Mouse (Mus musculus) forebrain, postnatal 0 days (tissue): ENCODE data around the gene Amh. TPM values are rescaled to one million over a fixed set of nuclear protein-coding genes. Genes with fewer than 3 reads are reported as not detected.
A peak's percentile ranks its signal among the peaks of the same experiment; 100 is the strongest.

ENCODE experiments used
- ATAC-seq: fragments of 200-750 bp; cut with Nextera tagmentation; 2 replicates; pipeline ENCODE4 v1.8.0; 2017; ENCODE audit warnings: mild to moderate bottlenecking, moderate library complexity
- DNase-seq: peaks from one replicate; pipeline ENCODE4 v3.0.0-alpha.2; 2015
- H3K27ac ChIP-seq: fragments of 300-500 bp; sonication (generic); 2 replicates; pipeline ENCODE4 v1.5.1; 2014; ENCODE audit warnings: low read depth, mild to moderate bottlenecking, antibody characterized with exemption, low read length, moderate library complexity, mixed read lengths
- H3K27me3 ChIP-seq: fragments of 300-500 bp; sonication (generic); 2 replicates; pipeline ENCODE4 v1.6.1; 2014; ENCODE audit warnings: mild to moderate bottlenecking, low read length, mixed read lengths; ENCODE audit not compliant: insufficient read depth
- H3K36me3 ChIP-seq: fragments of 300-500 bp; sonication (generic); 2 replicates; pipeline ENCODE4 v1.6.1; 2014; ENCODE audit warnings: mild to moderate bottlenecking, moderate library complexity; ENCODE audit not compliant: insufficient read depth
- H3K4me1 ChIP-seq: fragments of 300-500 bp; sonication (generic); 2 replicates; pipeline ENCODE4 v1.6.1; 2014; ENCODE audit warnings: antibody characterized with exemption; ENCODE audit not compliant: insufficient read depth
- H3K4me2 ChIP-seq: fragments of 300-500 bp; sonication (generic); 2 replicates; pipeline ENCODE4 v1.6.1; 2014; ENCODE audit warnings: low read depth, mild to moderate bottlenecking, moderate library complexity
- H3K4me3 ChIP-seq: fragments of 300-500 bp; sonication (generic); 2 replicates; pipeline ENCODE4 v1.5.1; 2014; ENCODE audit warnings: low read depth, low read length, mixed read lengths
- H3K9ac ChIP-seq: fragments of 300-500 bp; sonication (generic); 2 replicates; pipeline ENCODE4 v1.6.1; 2014; ENCODE audit warnings: mild to moderate bottlenecking
- H3K9me3 ChIP-seq: fragments of 300-500 bp; sonication (generic); 2 replicates; pipeline ENCODE4 v1.6.1; 2016; ENCODE audit warnings: low read length
- CTCF ChIP-seq: sonication (generic); IDR thresholded peaks from 2 replicates; pipeline ENCODE4 v1.5.1; 2016; ENCODE audit warnings: antibody characterized with exemption, control low read depth, low read depth
- WGBS: fragments of 180-500 bp; shearing (Covaris S2); extraction: QIAGEN DNeasy Blood & Tissue Kit; methylation state at CpG from one replicate; pipeline ENCODE4 v1.1.7; 2014; 5-methylcytosine and 5-hydroxymethylcytosine counted together
- polyA plus RNA-seq: library from polyadenylated mRNA; unstranded; fragments of >200 nt; fragmentation: Nextera tagmentation; extraction: Ambion mirVana; gene quantifications from 2 replicates; pipeline ENCODE4 v1.2.1, GENCODE M21; 2015
- total RNA-seq: library from RNA; depleted of rRNA; stranded (reverse); fragments of >200 nt; gene quantifications from 2 replicates; pipeline ENCODE4 v1.2.3, GENCODE M21; 2014

The Amh gene
- total and polyA plus RNA-seq, 2 experiments from 2014 or later: 0.62 TPM; not detected in 1

GRCm38 (mm10) chr10:80843931-80844547 is 39.0 kb downstream of the Amh start, which contains the start of gene Lingo3:
Lingo3 (minus strand) TSS chr10:80844039.
- ATAC-seq: peak; percentile 86
- Histone ChIP-seq H3K4me3 (peak within 1 kb of the TSS; percentile 67), H3K36me3 (0 out of 2 replicates have a peak, but pooled peaks cover under 1% of the 10 kb centered on the region), H3K4me2 (peak within 1 kb of the TSS; percentile 74), H3K27me3 (no peaks in the 10 kb centered on the region), H3K27ac (no peak within 1 kb of the TSS), H3K9ac (peak within 1 kb of the TSS; percentile 64), H3K9me3 (no peaks in the 10 kb centered on the region), H3K4me1 (0 out of 2 replicates have a peak, but pooled peaks cover 3% of the 10 kb centered on the region)
- DNase-seq: peak; percentile 87
- no peak for TF ChIP-seq CTCF
- WGBS: 6% methylated on average over 40 of the region's 51 CpGs

GRCm38 (mm10) chr10:80845055-80845693 is 40.1 kb downstream of the Amh start:
- ATAC-seq: no peak
- Histone ChIP-seq H3K4me3 (no peak overlapping the region), H3K4me1 (0 out of 2 replicates have a peak, but pooled peaks cover 3% of the 10 kb centered on the region), H3K9me3 (no peaks in the 10 kb centered on the region), H3K36me3 (peaks cover 9% of the 10 kb centered on the region; the same call in 1 of the 2 replicates), H3K27ac (no peak overlapping the region), H3K9ac (no peak overlapping the region), H3K27me3 (no peaks in the 10 kb centered on the region), H3K4me2 (no peak overlapping the region)
- no peak for DNase-seq
- WGBS: 56% methylated on average over 8 of the region's 8 CpGs
- TF ChIP-seq CTCF: no peak

- Histone ChIP-seq H3K36me3 (peaks cover 12% of the 10 kb centered on the region; the same call in 1 of the 2 replicates), H3K4me3 (no peak overlapping the region), H3K9me3 (no peaks in the 10 kb centered on the region), H3K27ac (no peak overlapping the region), H3K4me2 (no peak overlapping the region), H3K27me3 (no peaks in the 10 kb centered on the region), H3K9ac (no peak overlapping the region), H3K4me1 (0 out of 2 replicates have a peak, but pooled peaks cover 3% of the 10 kb centered on the region)
- no peak for DNase-seq
- TF ChIP-seq CTCF: no peak
- 73% methylated on average over 12 of the region's 12 CpGs for WGBS
- no peak for ATAC-seq
Measured at GRCm38 (mm10) chr10:80845732-80846131, 40.7 kb downstream of the Amh start.

GRCm38 (mm10) chr10:80848571-80848970 is 43.5 kb downstream of the Amh start:
- TF ChIP-seq CTCF: no peak
- Histone ChIP-seq H3K27me3 (no peaks in the 10 kb centered on the region), H3K4me1 (no peaks in the 10 kb centered on the region), H3K36me3 (peaks cover 34% of the 10 kb centered on the region), H3K4me3 (no peak overlapping the region), H3K27ac (no peak overlapping the region), H3K9ac (no peak overlapping the region), H3K4me2 (no peak overlapping the region), H3K9me3 (no peaks in the 10 kb centered on the region)
- ATAC-seq (no peak), DNase-seq (no peak)
- whole genome bisulfite sequencing: 12% methylated on average over 10 of the region's 10 CpGs

- H3K27ac ChIP-seq: peak within 1 kb of the TSS; percentile 92
- no peak for TF ChIP-seq CTCF
- peaks cover 26% of the 10 kb centered on the region for H3K36me3 ChIP-seq
- peak within 1 kb of the TSS; percentile 100 for H3K4me2 ChIP-seq
- ATAC-seq: peak; percentile 91
- peak within 1 kb of the TSS; percentile 73 for H3K4me3 ChIP-seq
- H3K27me3 ChIP-seq: no peaks in the 10 kb centered on the region
- H3K9me3 ChIP-seq: no peaks in the 10 kb centered on the region
- H3K4me1 ChIP-seq: peaks cover 19% of the 10 kb centered on the region
- WGBS: 2% methylated on average over 81 of the region's 81 CpGs
- DNase-seq: peak; percentile 99
- H3K9ac ChIP-seq: peak within 1 kb of the TSS; percentile 85
Measured at GRCm38 (mm10) chr10:80854913-80855748, 50.1 kb downstream of the Amh start, which contains the start of the genes Lsm7 and Sppl2b. Lsm7 (minus strand) TSS chr10:80855209. Sppl2b (plus strand) TSS chr10:80855275.

- DNase-seq: no peak
- peak overlapping the region; percentile 100 for H3K4me2 ChIP-seq
- 16% methylated on average over 11 of the region's 11 CpGs for WGBS
- ATAC-seq: no peak
- H3K27me3 ChIP-seq: no peaks in the 10 kb centered on the region
- H3K4me1 ChIP-seq: peaks cover 19% of the 10 kb centered on the region
- no peaks in the 10 kb centered on the region for H3K9me3 ChIP-seq
- peak overlapping the region; percentile 85 for H3K9ac ChIP-seq
- H3K4me3 ChIP-seq: peak overlapping the region; percentile 73
- H3K36me3 ChIP-seq: peaks cover 22% of the 10 kb centered on the region
- no peak for TF ChIP-seq CTCF
- H3K27ac ChIP-seq: no peak overlapping the region
Measured at GRCm38 (mm10) chr10:80855749-80856073, 50.7 kb downstream of the Amh start.
